Mouse (Mus musculus): ENCODE data around the gene Supt20. TPM values are rescaled to one million over a fixed set of nuclear protein-coding genes. Genes with fewer than 3 reads are reported as not detected.
"Not testable (repeated sequence)": the region's sequence is repeated elsewhere in the genome, so short reads cannot be mapped to it uniquely, and the experiment has no call there.

Supt20 gene
- polyA plus RNA-seq, 1 experiment from 2014 or later, result 70.6 TPM

- ATAC-seq, result no peak
- no peaks in the 10 kb centered on the region for H3K27me3 ChIP-seq (replicated peaks; ENCODE audit: control insufficient read depth, insufficient read depth, low read length)
- peaks cover 8% of the 10 kb centered on the region for H3K4me1 ChIP-seq (ENCODE audit: control insufficient read depth, insufficient read depth, low read depth, low read length)
- no peak overlapping the region for H3K4me2 ChIP-seq (ENCODE audit: low read length)
- H3K9ac ChIP-seq (ENCODE audit: low read depth, low read length), result no peak overlapping the region
- H3K27ac ChIP-seq (ENCODE audit: low read depth, low read length), result no peak overlapping the region
- no peaks in the 10 kb centered on the region for H3K36me3 ChIP-seq (ENCODE audit: control insufficient read depth, insufficient read depth, low read length)
- H3K4me3 ChIP-seq (ENCODE audit: low read length), result no peak overlapping the region
- H3K9me3 ChIP-seq (ENCODE audit: control insufficient read depth, low read length), result no peaks in the 10 kb centered on the region
- WGBS, result 43% methylated on average over 15 of the region's 15 CpGs
These were observed 67.9 kb downstream of the Supt20 start for GRCm38 (mm10) chr3:54760321-54761115.

DNA sequence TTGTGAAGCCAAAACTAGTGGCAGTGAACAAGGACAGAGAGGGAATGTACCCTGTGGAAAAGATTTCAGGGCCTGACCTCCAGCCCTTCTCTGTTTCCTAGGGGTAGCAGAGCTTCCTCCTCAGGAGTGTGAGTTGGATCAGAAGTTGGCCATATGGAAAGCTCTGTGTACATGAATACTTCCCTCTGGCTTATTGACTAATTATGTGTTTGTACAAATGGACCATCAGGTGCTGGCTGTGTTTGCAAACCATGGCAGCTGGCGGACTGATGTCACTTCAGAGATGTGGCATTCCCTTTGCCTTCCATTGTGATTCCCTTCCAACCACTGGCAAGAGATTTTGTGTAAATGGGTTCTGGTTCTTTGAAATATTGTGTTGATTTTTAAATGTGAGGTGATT, 68.7 kb downstream of the Supt20 start:
- WGBS, result 87% methylated on average over 1 of the region's 1 CpGs

GRCm38 (mm10) chr3:54764418-54764817, 71.8 kb downstream of the Supt20 start:
- Histone ChIP-seq H3K36me3 (ENCODE audit: control insufficient read depth, insufficient read depth, low read length) (no peaks in the 10 kb centered on the region), H3K4me1 (ENCODE audit: control insufficient read depth, insufficient read depth, low read depth, low read length) (peaks cover 3% of the 10 kb centered on the region; the same call in 1 of the 2 replicates), H3K4me3 (ENCODE audit: low read length) (peak overlapping the region; percentile 15), H3K27ac (ENCODE audit: low read depth, low read length) (no peak overlapping the region), H3K9ac (ENCODE audit: low read depth, low read length) (no peak overlapping the region), H3K4me2 (ENCODE audit: low read length) (peak overlapping the region; percentile 32), H3K27me3 (replicated peaks; ENCODE audit: control insufficient read depth, insufficient read depth, low read length) (no peaks in the 10 kb centered on the region), H3K9me3 (ENCODE audit: control insufficient read depth, low read length) (no peaks in the 10 kb centered on the region)
- peak; percentile 94 for ATAC-seq
- WGBS, result 46% methylated on average over 18 of the region's 18 CpGs

More for the DNA sequence above, 68.7 kb downstream of the Supt20 start:
- Histone ChIP-seq H3K4me3 (ENCODE audit: low read length) (no peak overlapping the region), H3K9ac (ENCODE audit: low read depth, low read length) (no peak overlapping the region), H3K27me3 (replicated peaks; ENCODE audit: control insufficient read depth, insufficient read depth, low read length) (no peaks in the 10 kb centered on the region), H3K27ac (ENCODE audit: low read depth, low read length) (no peak overlapping the region), H3K4me1 (ENCODE audit: control insufficient read depth, insufficient read depth, low read depth, low read length) (peaks cover 4% of the 10 kb centered on the region), H3K36me3 (ENCODE audit: control insufficient read depth, insufficient read depth, low read length) (no peaks in the 10 kb centered on the region), H3K4me2 (ENCODE audit: low read length) (no peak overlapping the region), H3K9me3 (ENCODE audit: control insufficient read depth, low read length) (no peaks in the 10 kb centered on the region)
- ATAC-seq, result no peak

DNA sequence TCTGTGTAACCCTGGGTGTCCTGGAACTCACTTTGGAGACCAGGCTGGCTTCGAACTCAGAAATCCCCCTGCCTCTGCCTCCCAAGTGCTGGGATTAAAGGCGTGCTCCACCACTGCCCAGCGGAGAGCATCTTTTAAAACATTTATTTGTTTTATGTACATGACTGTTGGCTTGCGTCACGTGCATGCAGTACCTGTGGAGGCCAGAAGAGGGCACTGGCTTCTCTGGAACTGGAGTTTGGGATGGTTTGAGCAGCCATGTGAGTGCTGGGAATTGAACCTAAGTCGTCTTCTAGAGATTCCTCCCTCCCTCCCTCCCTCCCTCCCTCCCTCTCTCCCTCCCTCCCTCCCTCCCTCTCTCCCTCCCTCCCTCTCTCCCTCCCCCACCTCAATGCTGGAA, 72.9 kb downstream of the Supt20 start:
- not testable (repeated sequence) for H3K9me3 ChIP-seq (ENCODE audit: control insufficient read depth, low read length); ATAC-seq; H3K27ac ChIP-seq (ENCODE audit: low read depth, low read length); H3K9ac ChIP-seq (ENCODE audit: low read depth, low read length); H3K4me1 ChIP-seq (ENCODE audit: control insufficient read depth, insufficient read depth, low read depth, low read length); H3K4me3 ChIP-seq (ENCODE audit: low read length); H3K4me2 ChIP-seq (ENCODE audit: low read length); H3K36me3 ChIP-seq (ENCODE audit: control insufficient read depth, insufficient read depth, low read length); H3K27me3 ChIP-seq (replicated peaks; ENCODE audit: control insufficient read depth, insufficient read depth, low read length)
- 86% methylated on average over 6 of the region's 6 CpGs for WGBS

GRCm38 (mm10) chr3:54766034-54766433, 73.4 kb downstream of the Supt20 start:
- H3K27ac ChIP-seq (ENCODE audit: low read depth, low read length), result no peak overlapping the region
- no peaks in the 10 kb centered on the region for H3K27me3 ChIP-seq (replicated peaks; ENCODE audit: control insufficient read depth, insufficient read depth, low read length)
- H3K36me3 ChIP-seq (ENCODE audit: control insufficient read depth, insufficient read depth, low read length), result no peaks in the 10 kb centered on the region
- WGBS, result 82% methylated on average over 14 of the region's 14 CpGs
- no peak overlapping the region for H3K4me2 ChIP-seq (ENCODE audit: low read length)
- no peak overlapping the region for H3K4me3 ChIP-seq (ENCODE audit: low read length)
- H3K9me3 ChIP-seq (ENCODE audit: control insufficient read depth, low read length), result no peaks in the 10 kb centered on the region
- ATAC-seq, result no peak
- no peak overlapping the region for H3K9ac ChIP-seq (ENCODE audit: low read depth, low read length)
- H3K4me1 ChIP-seq (ENCODE audit: control insufficient read depth, insufficient read depth, low read depth, low read length), result peaks cover 1% of the 10 kb centered on the region; the same call in 1 of the 2 replicates

DNA sequence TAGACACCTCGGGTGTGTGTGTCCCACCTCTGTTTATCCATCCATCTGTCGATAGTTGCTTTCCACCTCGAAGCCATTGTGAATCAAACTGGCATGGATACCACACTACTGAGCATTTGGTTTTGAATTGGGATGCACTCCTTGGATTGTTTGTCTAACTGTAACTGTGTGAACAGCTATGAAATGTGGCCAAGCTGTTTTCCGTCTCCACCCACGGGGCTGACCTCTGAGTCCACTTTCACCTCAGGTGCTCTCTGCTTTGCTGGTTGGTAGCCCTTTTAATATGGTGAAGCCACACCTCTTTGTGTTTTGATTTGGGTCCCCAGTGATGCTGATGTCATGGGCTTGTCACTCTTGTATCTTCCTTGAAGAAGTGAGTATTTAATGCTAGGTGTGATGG, 74.2 kb downstream of the Supt20 start:
- H3K9me3 ChIP-seq (ENCODE audit: control insufficient read depth, low read length), result no peaks in the 10 kb centered on the region
- no peak for ATAC-seq
- no peaks in the 10 kb centered on the region for H3K36me3 ChIP-seq (ENCODE audit: control insufficient read depth, insufficient read depth, low read length)
- no peak overlapping the region for H3K9ac ChIP-seq (ENCODE audit: low read depth, low read length)
- H3K4me2 ChIP-seq (ENCODE audit: low read length), result no peak overlapping the region
- H3K27ac ChIP-seq (ENCODE audit: low read depth, low read length), result no peak overlapping the region
- H3K4me3 ChIP-seq (ENCODE audit: low read length), result no peak overlapping the region
- H3K4me1 ChIP-seq (ENCODE audit: control insufficient read depth, insufficient read depth, low read depth, low read length), result no peaks in the 10 kb centered on the region
- no peaks in the 10 kb centered on the region for H3K27me3 ChIP-seq (replicated peaks; ENCODE audit: control insufficient read depth, insufficient read depth, low read length)
- 88% methylated on average over 5 of the region's 5 CpGs for WGBS

- Histone ChIP-seq H3K4me3 (ENCODE audit: low read length) (no peak overlapping the region), H3K9me3 (ENCODE audit: control insufficient read depth, low read length) (peaks cover 2% of the 10 kb centered on the region; the same call in 1 of the 2 replicates), H3K4me2 (ENCODE audit: low read length) (no peak overlapping the region), H3K4me1 (ENCODE audit: control insufficient read depth, insufficient read depth, low read depth, low read length) (no peaks in the 10 kb centered on the region), H3K27ac (ENCODE audit: low read depth, low read length) (no peak overlapping the region), H3K9ac (ENCODE audit: low read depth, low read length) (no peak overlapping the region), H3K36me3 (ENCODE audit: control insufficient read depth, insufficient read depth, low read length) (no peaks in the 10 kb centered on the region), H3K27me3 (replicated peaks; ENCODE audit: control insufficient read depth, insufficient read depth, low read length) (no peaks in the 10 kb centered on the region)
- WGBS, result 87% methylated on average over 8 of the region's 8 CpGs
- no peak for ATAC-seq
These were observed 76.0 kb downstream of the Supt20 start for GRCm38 (mm10) chr3:54768592-54768991.

GRCm38 (mm10) chr3:54769349-54770275, 77.0 kb downstream of the Supt20 start:
- H3K9ac ChIP-seq (ENCODE audit: low read depth, low read length), result no peak overlapping the region
- peaks cover 2% of the 10 kb centered on the region; the same call in 1 of the 2 replicates for H3K9me3 ChIP-seq (ENCODE audit: control insufficient read depth, low read length)
- WGBS, result 74% methylated on average over 17 of the region's 17 CpGs
- no peak overlapping the region for H3K4me3 ChIP-seq (ENCODE audit: low read length)
- H3K36me3 ChIP-seq (ENCODE audit: control insufficient read depth, insufficient read depth, low read length), result no peaks in the 10 kb centered on the region
- no peaks in the 10 kb centered on the region for H3K27me3 ChIP-seq (replicated peaks; ENCODE audit: control insufficient read depth, insufficient read depth, low read length)
- no peak overlapping the region for H3K4me2 ChIP-seq (ENCODE audit: low read length)
- H3K27ac ChIP-seq (ENCODE audit: low read depth, low read length), result no peak overlapping the region
- ATAC-seq, result no peak
- no peaks in the 10 kb centered on the region for H3K4me1 ChIP-seq (ENCODE audit: control insufficient read depth, insufficient read depth, low read depth, low read length)

- H3K4me1 ChIP-seq (ENCODE audit: control insufficient read depth, insufficient read depth, low read depth, low read length), result no peaks in the 10 kb centered on the region
- ATAC-seq, result no peak
- 83% methylated on average over 6 of the region's 6 CpGs for WGBS
- H3K27me3 ChIP-seq (replicated peaks; ENCODE audit: control insufficient read depth, insufficient read depth, low read length), result no peaks in the 10 kb centered on the region
- H3K9ac ChIP-seq (ENCODE audit: low read depth, low read length), result no peak overlapping the region
- no peak overlapping the region for H3K27ac ChIP-seq (ENCODE audit: low read depth, low read length)
- H3K4me3 ChIP-seq (ENCODE audit: low read length), result no peak overlapping the region
- no peak overlapping the region for H3K4me2 ChIP-seq (ENCODE audit: low read length)
- no peaks in the 10 kb centered on the region for H3K36me3 ChIP-seq (ENCODE audit: control insufficient read depth, insufficient read depth, low read length)
- H3K9me3 ChIP-seq (ENCODE audit: control insufficient read depth, low read length), result peaks cover 2% of the 10 kb centered on the region; the same call in 1 of the 2 replicates
These were observed 81.0 kb downstream of the Supt20 start for GRCm38 (mm10) chr3:54773613-54774012.
